Mouse (Mus musculus) forebrain, embryonic 14.5 days (tissue): ENCODE measurements around the gene Prkcq. TPM values are rescaled to one million over a fixed set of nuclear protein-coding genes. Genes with fewer than 3 reads are reported as not detected.

Source experiments
- ATAC-seq: fragments of 200-750 bp; cut with Nextera tagmentation; 2 replicates; pipeline ENCODE4 v1.8.0; 2017; ENCODE audit warnings: mild to moderate bottlenecking, moderate library complexity
- DNase-seq: peaks from one replicate; pipeline ENCODE4 v3.0.0-alpha.2; 2015; ENCODE audit warnings: low spot score
- H3K27ac ChIP-seq: fragments of 300-500 bp; sonication (generic); 2 replicates; pipeline ENCODE4 v1.5.1; 2014; ENCODE audit warnings: low read depth, mild to moderate bottlenecking, control low read depth, low read length, moderate library complexity
- H3K27me3 ChIP-seq: fragments of 300-500 bp; sonication (generic); replicated peaks from 2 replicates; pipeline ENCODE4 v1.6.1; 2014; ENCODE audit warnings: low read length, control low read depth, mixed read lengths; ENCODE audit not compliant: control insufficient read depth, insufficient read depth
- H3K36me3 ChIP-seq: fragments of 300-500 bp; sonication (generic); 2 replicates; pipeline ENCODE4 v1.6.1; 2014; ENCODE audit warnings: low read length, control low read depth; ENCODE audit not compliant: control insufficient read depth, insufficient read depth
- H3K4me1 ChIP-seq: fragments of 300-500 bp; sonication (generic); 2 replicates; pipeline ENCODE4 v1.6.1; 2014; ENCODE audit warnings: antibody characterized with exemption, low read length, control low read depth; ENCODE audit not compliant: control insufficient read depth, insufficient read depth
- H3K4me2 ChIP-seq: fragments of 300-500 bp; sonication (generic); 2 replicates; pipeline ENCODE4 v1.6.1; 2014; ENCODE audit warnings: mild to moderate bottlenecking, control low read depth, low read length
- H3K4me3 ChIP-seq: fragments of 300-500 bp; sonication (generic); 2 replicates; pipeline ENCODE4 v1.5.1; 2014; ENCODE audit warnings: low read depth, low read length, control low read depth
- H3K9ac ChIP-seq: fragments of 300-500 bp; sonication (generic); 2 replicates; pipeline ENCODE4 v1.6.1; 2014; ENCODE audit warnings: mild to moderate bottlenecking, low read length, control low read depth, moderate library complexity
- H3K9me3 ChIP-seq: fragments of 300-500 bp; sonication (generic); replicated peaks from 2 replicates; pipeline ENCODE4 v1.6.1; 2016; ENCODE audit warnings: low read length, control low read depth, mixed read lengths; ENCODE audit not compliant: control insufficient read depth
- WGBS: fragments of 180-500 bp; shearing (Covaris S2); extraction: QIAGEN DNeasy Blood & Tissue Kit; methylation state at CpG from one replicate; pipeline ENCODE4 v1.1.7; 2014; 5-methylcytosine and 5-hydroxymethylcytosine counted together
- polyA plus RNA-seq: library from polyadenylated mRNA; unstranded; fragments of >200 nt; fragmentation: Nextera tagmentation; extraction: Ambion mirVana; gene quantifications from 2 replicates; pipeline ENCODE4 v1.2.1, GENCODE M21; 2014

The Prkcq gene
- polyA plus RNA-seq, 1 experiment from 2014 or later, result 3.0 TPM

DNA sequence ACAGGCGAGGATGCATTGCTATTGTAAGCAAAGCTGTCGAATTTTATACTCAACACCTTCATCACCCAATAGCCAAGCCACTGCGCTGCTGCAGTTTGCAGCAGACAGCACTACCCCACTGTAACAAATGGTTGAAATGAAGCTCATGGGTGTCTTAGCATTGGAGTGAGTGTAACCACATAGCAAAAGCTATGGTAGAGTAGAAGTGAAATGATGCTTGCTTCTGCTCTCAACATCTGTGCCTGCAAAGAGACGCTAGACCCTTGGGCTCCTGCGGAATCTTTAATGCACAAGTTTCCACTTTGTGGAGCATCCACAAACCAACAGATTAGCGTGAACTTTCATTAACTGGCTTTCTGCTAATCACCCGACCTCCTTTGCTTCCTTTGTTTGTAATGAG lies 74.0 kb downstream of the Prkcq start:
- H3K27ac ChIP-seq, result no peak overlapping the region
- H3K4me1 ChIP-seq, result no peaks in the 10 kb centered on the region
- no peaks in the 10 kb centered on the region for H3K27me3 ChIP-seq
- no peak overlapping the region for H3K9ac ChIP-seq
- DNase-seq (no peak), ATAC-seq (no peak)
- H3K4me2 ChIP-seq, result no peak overlapping the region
- no peak overlapping the region for H3K4me3 ChIP-seq
- 78% methylated on average over 7 of the region's 7 CpGs for WGBS
- no peaks in the 10 kb centered on the region for H3K9me3 ChIP-seq
- no peaks in the 10 kb centered on the region for H3K36me3 ChIP-seq

DNA sequence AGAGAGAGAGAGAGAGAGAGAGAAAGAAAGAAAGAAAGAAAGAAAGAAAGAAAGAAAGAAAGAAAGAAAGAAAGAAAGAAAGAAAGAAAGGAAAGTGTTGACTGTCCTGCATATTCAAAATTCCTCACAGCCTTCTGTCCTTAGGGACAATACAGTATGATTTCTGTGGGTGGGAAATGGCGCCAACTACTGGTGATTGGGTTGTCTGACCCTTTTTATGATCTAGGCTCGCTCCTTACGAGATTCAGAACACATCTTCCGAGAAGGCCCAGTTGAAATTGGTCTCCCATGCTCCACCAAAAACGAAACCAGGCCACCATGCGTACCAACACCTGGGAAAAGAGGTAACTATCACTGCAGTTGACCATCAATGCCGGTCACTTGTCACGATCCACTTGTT lies 82.0 kb downstream of the Prkcq start:
- no peak overlapping the region for H3K4me3 ChIP-seq
- 65% methylated on average over 8 of the region's 8 CpGs for WGBS
- peak; percentile 14 for DNase-seq
- H3K27ac ChIP-seq, result no peak overlapping the region
- H3K4me1 ChIP-seq, result no peaks in the 10 kb centered on the region
- no peak overlapping the region for H3K4me2 ChIP-seq
- ATAC-seq, result no peak
- no peak overlapping the region for H3K9ac ChIP-seq
- H3K9me3 ChIP-seq, result no peaks in the 10 kb centered on the region
- no peaks in the 10 kb centered on the region for H3K27me3 ChIP-seq
- no peaks in the 10 kb centered on the region for H3K36me3 ChIP-seq

DNA sequence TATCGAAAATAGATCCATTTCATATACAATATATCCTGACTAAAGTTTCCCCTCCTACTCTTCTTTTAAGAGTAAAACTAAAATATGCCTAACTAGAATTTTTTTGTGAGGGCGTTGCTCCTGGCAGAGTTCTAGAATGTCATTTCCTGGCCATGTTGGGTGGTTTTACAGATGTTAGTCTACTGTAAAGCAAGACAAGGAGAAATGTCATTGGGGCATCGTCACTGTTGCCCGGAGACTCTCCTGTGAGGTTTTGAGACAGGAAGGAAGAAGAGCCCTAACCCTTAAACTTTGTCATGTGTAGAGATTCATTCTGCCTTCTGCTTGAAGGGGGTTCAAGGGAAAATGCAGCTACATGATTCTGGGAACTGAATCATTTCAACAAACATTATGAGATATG lies 82.5 kb downstream of the Prkcq start:
- DNase-seq (no peak), ATAC-seq (no peak)
- H3K4me2 ChIP-seq, result no peak overlapping the region

DNA sequence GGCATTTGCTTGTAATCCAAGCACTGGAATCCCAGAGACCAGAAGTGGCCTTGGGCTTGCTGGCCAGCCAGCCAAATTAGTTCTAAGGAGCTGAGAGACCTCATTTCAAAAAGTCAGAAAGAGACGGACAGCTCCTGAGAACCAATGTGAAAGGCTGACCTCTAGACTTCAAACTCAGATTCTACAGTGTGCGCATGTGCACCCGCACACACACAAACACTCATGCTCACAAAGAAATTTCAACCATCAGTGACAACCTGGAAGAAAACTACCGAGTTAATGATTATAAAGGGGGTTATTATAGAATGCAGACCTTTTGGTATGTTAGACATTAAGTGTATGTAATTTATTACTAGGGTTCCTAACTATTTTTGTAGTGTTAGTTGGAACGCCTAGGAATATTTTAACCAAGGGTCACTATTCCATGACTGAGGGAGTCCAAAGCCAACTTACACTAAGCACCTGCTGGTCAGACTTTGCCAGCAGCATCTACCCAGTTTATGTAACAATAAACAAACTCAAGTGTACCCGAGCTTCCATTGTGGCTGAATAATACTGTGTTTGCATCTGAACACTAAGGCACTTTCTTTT lies 85.4 kb downstream of the Prkcq start:
- Histone ChIP-seq H3K27ac (no peak overlapping the region), H3K4me2 (no peak overlapping the region), H3K4me1 (no peaks in the 10 kb centered on the region), H3K9ac (no peak overlapping the region), H3K27me3 (no peaks in the 10 kb centered on the region), H3K9me3 (no peaks in the 10 kb centered on the region), H3K36me3 (no peaks in the 10 kb centered on the region), H3K4me3 (no peak overlapping the region)
- WGBS, result 72% methylated on average over 6 of the region's 6 CpGs
- no peak for ATAC-seq
- no peak for DNase-seq

More for the DNA sequence above, 82.5 kb downstream of the Prkcq start:
- no peak overlapping the region for H3K27ac ChIP-seq
- no peak overlapping the region for H3K4me3 ChIP-seq
- no peaks in the 10 kb centered on the region for H3K4me1 ChIP-seq
- WGBS, result 94% methylated on average over 4 of the region's 4 CpGs
- no peak overlapping the region for H3K9ac ChIP-seq
- no peaks in the 10 kb centered on the region for H3K27me3 ChIP-seq
- no peaks in the 10 kb centered on the region for H3K36me3 ChIP-seq
- H3K9me3 ChIP-seq, result no peaks in the 10 kb centered on the region

DNA sequence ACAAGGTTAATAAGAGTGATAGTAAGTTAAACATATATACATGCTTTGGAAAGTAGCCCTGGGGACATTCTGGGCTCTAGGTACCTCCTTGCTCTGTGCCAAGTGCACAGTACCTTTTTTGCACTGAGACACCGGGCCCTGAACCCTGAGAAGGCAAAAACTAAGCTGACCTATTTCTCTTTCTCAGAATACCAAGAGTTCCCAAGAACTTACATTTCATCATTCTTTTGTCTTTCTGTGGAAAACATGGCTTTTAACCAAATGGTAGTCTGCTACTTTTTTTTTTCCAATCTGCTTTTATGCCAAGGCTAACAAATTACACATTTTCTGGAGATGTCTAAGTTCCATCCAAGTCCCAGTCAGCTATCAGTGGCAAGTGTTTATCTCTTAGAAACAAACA lies 86.3 kb downstream of the Prkcq start:
- no peaks in the 10 kb centered on the region for H3K9me3 ChIP-seq
- WGBS, result 77% methylated on average over 1 of the region's 1 CpGs
- no peak overlapping the region for H3K27ac ChIP-seq
- no peaks in the 10 kb centered on the region for H3K27me3 ChIP-seq
- no peaks in the 10 kb centered on the region for H3K36me3 ChIP-seq
- H3K4me1 ChIP-seq, result no peaks in the 10 kb centered on the region
- H3K9ac ChIP-seq, result no peak overlapping the region
- no peak for ATAC-seq
- H3K4me3 ChIP-seq, result no peak overlapping the region
- no peak for DNase-seq
- H3K4me2 ChIP-seq, result no peak overlapping the region

DNA sequence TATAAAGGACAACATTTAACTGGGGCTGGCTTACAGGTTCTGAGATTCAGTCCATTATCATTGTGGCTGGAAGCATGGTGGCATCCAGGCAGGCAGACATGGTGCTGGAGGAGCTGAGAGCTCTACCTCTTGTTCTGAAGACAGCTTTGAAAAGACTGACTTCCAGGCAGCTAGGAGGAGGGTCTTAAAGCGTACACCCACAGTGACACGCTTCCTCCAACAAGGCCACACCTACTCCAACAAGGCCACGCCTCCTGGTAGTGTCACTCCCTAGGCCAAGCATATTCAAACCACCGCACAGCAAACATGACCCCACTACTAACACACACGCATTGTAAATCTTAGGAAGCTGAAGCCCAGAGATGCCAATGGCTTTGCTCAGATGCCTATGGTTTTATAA lies 87.5 kb downstream of the Prkcq start:
- WGBS, result 81% methylated on average over 5 of the region's 5 CpGs
- H3K4me2 ChIP-seq, result no peak overlapping the region
- H3K4me3 ChIP-seq, result no peak overlapping the region
- no peak overlapping the region for H3K27ac ChIP-seq
- H3K9me3 ChIP-seq, result no peaks in the 10 kb centered on the region
- no peaks in the 10 kb centered on the region for H3K27me3 ChIP-seq
- DNase-seq, result no peak
- no peaks in the 10 kb centered on the region for H3K36me3 ChIP-seq
- no peaks in the 10 kb centered on the region for H3K4me1 ChIP-seq
- no peak overlapping the region for H3K9ac ChIP-seq
- ATAC-seq, result no peak

DNA sequence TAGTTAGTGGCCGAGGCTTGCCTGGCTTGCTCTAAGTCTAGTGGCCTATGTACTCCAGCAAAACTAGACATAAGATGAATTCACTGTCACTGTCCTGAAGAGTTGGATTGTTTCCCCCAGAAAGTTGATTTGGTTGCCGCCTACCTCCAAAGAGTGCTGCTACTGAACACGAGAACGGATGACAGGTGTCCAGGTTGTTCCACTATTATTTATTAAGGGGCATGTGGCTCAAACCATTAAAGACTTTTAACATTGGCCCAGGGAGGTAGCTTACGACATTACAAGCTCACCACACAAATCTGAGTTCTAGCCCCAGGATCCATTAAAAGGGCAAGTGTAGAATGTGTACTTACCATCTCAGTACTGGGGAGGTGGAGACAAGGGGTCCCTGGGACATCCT lies 92.9 kb downstream of the Prkcq start:
- H3K4me3 ChIP-seq, result no peak overlapping the region
- H3K9me3 ChIP-seq, result no peaks in the 10 kb centered on the region
- ATAC-seq, result no peak
- H3K27me3 ChIP-seq, result no peaks in the 10 kb centered on the region
- H3K36me3 ChIP-seq, result no peaks in the 10 kb centered on the region
- no peak overlapping the region for H3K9ac ChIP-seq
- WGBS, result 94% methylated on average over 5 of the region's 5 CpGs
- DNase-seq, result no peak
- H3K4me1 ChIP-seq, result no peaks in the 10 kb centered on the region
- H3K27ac ChIP-seq, result no peak overlapping the region
- no peak overlapping the region for H3K4me2 ChIP-seq

DNA sequence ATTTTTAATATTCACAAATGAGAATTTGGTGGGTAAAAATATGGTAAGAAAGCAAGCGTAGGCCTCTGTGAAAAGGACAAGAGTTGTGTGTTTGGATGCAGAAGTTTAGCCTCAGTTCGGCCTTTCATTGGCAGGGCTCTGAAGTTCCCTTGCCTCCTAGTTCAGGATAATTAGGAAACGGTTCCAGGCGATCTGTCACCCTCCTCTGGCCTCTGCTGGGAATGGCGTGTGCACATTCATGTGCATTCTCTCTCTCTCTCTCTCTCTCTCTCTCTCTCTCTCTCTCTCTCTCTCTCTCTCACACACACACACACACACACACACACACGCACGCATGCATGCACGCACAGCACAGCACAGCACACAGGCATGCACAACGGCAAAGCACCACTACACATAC lies 93.5 kb downstream of the Prkcq start:
- Histone ChIP-seq H3K9me3 (no peaks in the 10 kb centered on the region), H3K4me3 (no peak overlapping the region), H3K4me2 (no peak overlapping the region), H3K27ac (no peak overlapping the region), H3K9ac (no peak overlapping the region), H3K27me3 (no peaks in the 10 kb centered on the region), H3K36me3 (no peaks in the 10 kb centered on the region), H3K4me1 (no peaks in the 10 kb centered on the region)
- ATAC-seq (no peak), DNase-seq (no peak)
- 75% methylated on average over 9 of the region's 9 CpGs for WGBS

DNA sequence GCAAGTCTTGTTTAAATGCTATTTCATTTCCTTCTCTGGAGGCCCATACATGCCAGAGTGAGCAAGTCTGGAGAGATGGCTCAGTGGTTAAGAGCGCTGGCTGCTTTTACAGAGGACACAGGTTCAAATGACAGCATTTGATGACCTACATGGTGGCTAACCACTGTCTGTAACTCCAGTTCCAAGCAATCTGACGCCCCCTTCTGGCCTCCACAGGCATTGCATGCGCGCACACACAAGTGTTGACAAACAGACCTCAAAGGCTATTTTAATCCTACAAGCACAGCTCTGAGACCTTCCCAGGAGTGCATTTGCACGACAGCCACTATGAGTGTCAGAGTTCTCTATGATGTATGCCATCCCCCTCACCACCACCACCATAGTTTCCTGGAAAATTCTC lies 94.4 kb downstream of the Prkcq start:
- WGBS, result 69% methylated on average over 5 of the region's 5 CpGs
- DNase-seq, result no peak
- H3K9ac ChIP-seq, result no peak overlapping the region
- no peak for ATAC-seq
- no peaks in the 10 kb centered on the region for H3K4me1 ChIP-seq
- no peak overlapping the region for H3K4me3 ChIP-seq
- no peaks in the 10 kb centered on the region for H3K36me3 ChIP-seq
- no peak overlapping the region for H3K4me2 ChIP-seq
- H3K9me3 ChIP-seq, result no peaks in the 10 kb centered on the region
- H3K27ac ChIP-seq, result no peak overlapping the region
- no peaks in the 10 kb centered on the region for H3K27me3 ChIP-seq
